Mouse (Mus musculus): Measurements from ENCODE around the gene Amer1. TPM values are rescaled to one million over a fixed set of nuclear protein-coding genes. Genes with fewer than 3 reads are reported as not detected.

Gene Amer1
- polyA plus RNA-seq, 1 experiment from 2014 or later = 13.3 TPM

Other genes starting within 250 kb of the Amer1 start
- gene Arhgef9, start 248.0 kb downstream of the Amer1 start, polyA plus RNA-seq (2016; fragmentation: Nextera tagmentation; extraction: Ambion mirVana) = 22.6 and 26.5 TPM in 2 replicates
- gene Asb12, start 113.1 kb upstream of the Amer1 start, polyA plus RNA-seq (2016; fragmentation: Nextera tagmentation; extraction: Ambion mirVana) = 0.32 TPM in 1 of 2 replicates, not detected in the other
- gene Pfn5, start 113.2 kb upstream of the Amer1 start, polyA plus RNA-seq (2016; fragmentation: Nextera tagmentation; extraction: Ambion mirVana) = not detected in 2 replicates
- gene Zc4h2, start 213.6 kb upstream of the Amer1 start, polyA plus RNA-seq (2016; fragmentation: Nextera tagmentation; extraction: Ambion mirVana) = 32.2 and 32.9 TPM in 2 replicates